Mouse (Mus musculus) CH12.LX (cell line): ENCODE results near the gene Klhl29.

ENCODE experiments used
- CHD2 ChIP-seq: IDR thresholded peaks from 2 replicates; pipeline ENCODE4 v1.6.1; 2011; ENCODE audit warnings: low read length, improper control_type of control experiment
- CTCF ChIP-seq, 2 experiments: IDR thresholded peaks in 1 of 2; conservative IDR thresholded peaks in 1 of 2; 2 replicates each; pipeline ENCODE4 v1.5.1; 2011 to 2012; ENCODE audit warnings: low read depth in 2 of 2, low read length in 2 of 2, improper control_type of control experiment in 1 of 2, inconsistent platforms in 1 of 2, mild to moderate bottlenecking in 1 of 2, moderate library complexity in 1 of 2
- E2F4 ChIP-seq: IDR thresholded peaks from 2 replicates; pipeline ENCODE4 v1.6.1; 2011; ENCODE audit warnings: low read depth, low read length, improper control_type of control experiment; ENCODE audit not compliant: insufficient replicate concordance
- ELF1 ChIP-seq: IDR thresholded peaks from 2 replicates; pipeline ENCODE4 v1.6.1; 2014; ENCODE audit warnings: low read depth, mild to moderate bottlenecking, inconsistent platforms, low read length, improper control_type of control experiment
- EP300 ChIP-seq: IDR thresholded peaks from 2 replicates; pipeline ENCODE4 v1.6.1; 2011; ENCODE audit warnings: low read length, improper control_type of control experiment
- NELFE ChIP-seq: IDR thresholded peaks from 2 replicates; pipeline ENCODE4 v1.6.1; 2011; ENCODE audit warnings: low read depth, low read length, improper control_type of control experiment
- POLR2AphosphoS2 ChIP-seq: IDR thresholded peaks from 2 replicates; pipeline ENCODE4 v1.6.1; 2011; ENCODE audit warnings: low read depth, low read length, improper control_type of control experiment
- UBTF ChIP-seq: IDR thresholded peaks from 2 replicates; pipeline ENCODE4 v1.6.1; 2012; ENCODE audit warnings: low read depth, mild to moderate bottlenecking, inconsistent platforms, low read length, improper control_type of control experiment, moderate library complexity
- ZC3H11A ChIP-seq: IDR thresholded peaks from 2 replicates; pipeline ENCODE4 v1.6.1; 2012; ENCODE audit warnings: low read depth, mild to moderate bottlenecking, inconsistent platforms, low read length, improper control_type of control experiment
- ZMIZ1 ChIP-seq: IDR thresholded peaks from 2 replicates; pipeline ENCODE4 v1.6.1; 2012; ENCODE audit warnings: low read depth, mild to moderate bottlenecking, inconsistent platforms, low read length, improper control_type of control experiment
- ZNF384 ChIP-seq: IDR thresholded peaks from 2 replicates; pipeline ENCODE4 v1.6.1; 2012; ENCODE audit warnings: low read depth, low read length, improper control_type of control experiment, inconsistent platforms

GRCm38 (mm10) chr12:5044141-5044540, 331.3 kb downstream of the Klhl29 start:
- TF ChIP-seq ELF1 (no peak), EP300 (no peak), CHD2 (no peak), CTCF (conservative IDR thresholded peaks at IDR 0.05 in 1 of 2, IDR thresholded peaks at IDR 0.05 in 1 of 2; ENCODE audit: low read depth in 2 of 2, low read length in 2 of 2) (no peak), NELFE (no peak), ZMIZ1 (no peak), E2F4 (no peak), ZNF384 (no peak), POLR2AphosphoS2 (no peak), ZC3H11A (no peak), UBTF (no peak)
